Mouse (Mus musculus): ENCODE results near the gene Vash2.

DNA sequence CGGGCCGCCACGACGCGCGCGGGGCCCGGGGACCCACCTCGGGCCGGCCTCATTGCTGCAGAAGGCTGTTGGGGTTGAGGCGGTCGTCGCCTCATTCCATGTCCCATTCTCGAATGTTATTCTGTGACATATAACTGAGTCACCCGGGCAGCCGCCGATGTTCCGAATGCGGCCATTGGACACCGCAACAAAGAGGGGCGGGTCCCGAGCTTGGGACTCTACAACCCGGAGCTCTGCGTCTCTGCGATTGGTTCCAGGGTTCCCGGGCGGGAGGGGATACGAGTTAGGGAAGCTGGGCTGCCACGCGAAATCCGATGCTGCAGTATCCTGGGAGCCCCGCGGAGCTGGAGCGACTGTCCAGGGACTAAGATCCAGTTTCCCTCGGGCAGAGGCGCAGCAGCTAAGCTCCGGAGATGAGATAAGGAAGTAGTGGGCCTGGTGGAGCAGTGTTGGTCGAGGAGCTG, at the start of gene Vash2:
- peak; percentile 46; the same call in 1 of the 2 replicates for TF ChIP-seq POLR2A (IDR thresholded peaks at IDR 0.05; ENCODE audit: insufficient read depth, low read depth, low read length)
- no peak for TF ChIP-seq CTCF (IDR thresholded peaks at IDR 0.05; ENCODE audit: insufficient read depth, low read depth, low read length)
